9 mouse cellular contexts compared by ENCODE assay signal in genomic region chr4:133309948-133310347, GRCm38 (mm10). TPM values are rescaled to one million over a fixed set of nuclear protein-coding genes. Genes with fewer than 3 reads are reported as not detected.
DNase-seq lines count a peak whose midpoint lies in the region; ATAC-seq and TF ChIP-seq lines count a peak whose summit lies in the region.
"Had no signal": no experiment of that assay in that cellular context is flagged by ENCODE, and none has a peak within 500 bp of the region (broad histone marks: within the 10 kb centered on the region; RNA-seq: fewer than 3 reads in every experiment).

No protein-coding gene starts in this region.

- intact Hi-C loops in gastrocnemius, adult 2 months (cut with DNase I): loop anchor here (1.0 to 5.0 kb wide), 3 partner anchors 34 to 141 kb away; no protein-coding TSS in a partner anchor

- H3K9me3 ChIP-seq in G1E (replicated peaks): no peaks in the 10 kb centered on the region
- no peaks in the 10 kb centered on the region for H3K9me3 ChIP-seq in lung, embryonic 14.5 days (ENCODE audit: low read depth, low read length)
- H3K9me3 ChIP-seq: limb, embryonic 12.5 days had no signal

- WGBS in cerebellum, adult 2 months: 0% methylated on average over 3 of the region's 3 CpGs
- 0% methylated on average over 3 of the region's 3 CpGs for WGBS in lung, embryonic 14.5 days

- TF ChIP-seq CTCF in G1E (IDR thresholded peaks at IDR 0.05; ENCODE audit: low read depth, low read length): peak; percentile 93
- peak; percentile 96 for TF ChIP-seq CTCF in cerebellum, adult 2 months (IDR thresholded peaks at IDR 0.05; ENCODE audit: borderline replicate concordance, insufficient read depth, low read depth, low read length)
- 0 out of 2 replicates have a peak, but pooled peaks have one; percentile 100 for TF ChIP-seq CTCF in gastrocnemius, adult 2 months (IDR thresholded peaks at IDR 0.05)
- TF ChIP-seq CTCF in lung, embryonic 14.5 days (IDR thresholded peaks at IDR 0.05; ENCODE audit: low read depth): peak; percentile 98

- H3K4me3 ChIP-seq in G1E (ENCODE audit: low read depth, low read length): no peak overlapping the region
- H3K4me3 ChIP-seq in cerebellum, adult 2 months (replicated peaks; ENCODE audit: insufficient read depth, low read depth, low read length): no peak overlapping the region
- H3K4me3 ChIP-seq in gastrocnemius, adult 2 months: no peak overlapping the region
- H3K4me3 ChIP-seq in lung, embryonic 14.5 days (ENCODE audit: low read depth, low read length): no peak overlapping the region
- H3K4me3 ChIP-seq: limb, embryonic 12.5 days had no signal

- no peak overlapping the region for H3K9ac ChIP-seq in lung, embryonic 14.5 days
- H3K9ac ChIP-seq: limb, embryonic 12.5 days had no signal

- H3K27ac ChIP-seq in cerebellum, adult 2 months (ENCODE audit: insufficient read depth, low read length): no peak overlapping the region
- no peak overlapping the region for H3K27ac ChIP-seq in gastrocnemius, adult 2 months
- no peak overlapping the region for H3K27ac ChIP-seq in lung, embryonic 14.5 days (ENCODE audit: low read depth)
- H3K27ac ChIP-seq: limb, embryonic 12.5 days had no signal

- H3K4me2 ChIP-seq in lung, embryonic 14.5 days: no peak overlapping the region
- H3K4me2 ChIP-seq: limb, embryonic 12.5 days had no signal

- H3K27me3 ChIP-seq in G1E (ENCODE audit: insufficient read depth, low read length): no peaks in the 10 kb centered on the region
- H3K27me3 ChIP-seq in cerebellum, adult 2 months (ENCODE audit: control insufficient read depth, insufficient read depth, low read length): no peaks in the 10 kb centered on the region
- no peaks in the 10 kb centered on the region for H3K27me3 ChIP-seq in lung, embryonic 14.5 days (ENCODE audit: insufficient read depth, low read length)
- H3K27me3 ChIP-seq: limb, embryonic 12.5 days had no signal

- H3K4me1 ChIP-seq in G1E (ENCODE audit: insufficient read depth, low read depth, low read length): no peaks in the 10 kb centered on the region
- H3K4me1 ChIP-seq in cerebellum, adult 2 months (ENCODE audit: control insufficient read depth, insufficient read depth, low read length): peaks cover 2% of the 10 kb centered on the region; the same call in 1 of the 2 replicates
- no peaks in the 10 kb centered on the region for H3K4me1 ChIP-seq in lung, embryonic 14.5 days (ENCODE audit: insufficient read depth)
- H3K4me1 ChIP-seq: limb, embryonic 12.5 days had no signal

- no peak for TF ChIP-seq POLR2A in cerebellum, adult 2 months (IDR thresholded peaks at IDR 0.05; ENCODE audit: borderline replicate concordance, insufficient read depth, low read length)

- peaks cover 49% of the 10 kb centered on the region for H3K36me3 ChIP-seq in G1E (replicated peaks)
- H3K36me3 ChIP-seq in lung, embryonic 14.5 days (ENCODE audit: insufficient read depth): no peaks in the 10 kb centered on the region

- peak; percentile 78 for DNase-seq in 416B (ENCODE audit: low read depth)
- peak; percentile 54 for DNase-seq in G1E (ENCODE audit: low spot score)
- DNase-seq in cerebellum, adult 2 months: peak; percentile 76 to 90
- peak; percentile 90 for DNase-seq in gastrocnemius, adult 2 months
- peak; percentile 76 to 92 for DNase-seq in kidney, postnatal 36 days
- DNase-seq in lung, embryonic 14.5 days: peak; percentile 93
- peak; percentile 83 for DNase-seq in right cerebral cortex, postnatal 25 days
- peak; percentile 73 to 92 for DNase-seq in urinary bladder, postnatal 4 days (ENCODE audit: low spot score in 2 of 2)

- no peak for ATAC-seq in G1E (ENCODE audit: extremely low read depth, insufficient number of reproducible peaks, low FRiP score, poor library complexity, severe bottlenecking)
- ATAC-seq in lung, embryonic 14.5 days (ENCODE audit: insufficient read depth): no peak

RNA-seq across cellular contexts. Expression of gene Tmem222, which starts 32.4 kb away (rescaled TPM):
- total RNA-seq in G1E (2014; fragmentation: Nextera tagmentation) (33.5 and 34.3 TPM in 2 replicates), G1E (2017) (25.2 and 30.3 TPM in 2 replicates)
- 30.3 and 30.8 TPM in 2 replicates for polyA plus RNA-seq in G1E (2012)
- 152 and 153 TPM in 2 replicates for polyA plus RNA-seq in cerebellum, adult 2 months (2012; rRNA removed)
- 10 to 100 TPM; 21.6 to 25.7 TPM for total RNA-seq in gastrocnemius, adult 2 months (2021)
- 86.5 and 88.1 TPM in 2 replicates for polyA plus RNA-seq in lung, embryonic 14.5 days (2014; fragmentation: Nextera tagmentation; extraction: Ambion mirVana)

RNA-seq across cellular contexts. Expression of gene Wdtc1, which starts 43.3 kb away (rescaled TPM):
- total RNA-seq in G1E (2014; fragmentation: Nextera tagmentation) (24.5 and 32.3 TPM in 2 replicates), G1E (2017) (6.9 and 7.1 TPM in 2 replicates)
- polyA plus RNA-seq in G1E (2012): 53.4 and 61.4 TPM in 2 replicates
- 46.3 and 46.6 TPM in 2 replicates for polyA plus RNA-seq in cerebellum, adult 2 months (2012; rRNA removed)
- 10 to 100 TPM; 86.7 to 93.4 TPM for total RNA-seq in gastrocnemius, adult 2 months (2021)
- polyA plus RNA-seq in lung, embryonic 14.5 days (2014; fragmentation: Nextera tagmentation; extraction: Ambion mirVana): 13.8 and 15.3 TPM in 2 replicates

RNA-seq across cellular contexts. Expression of gene Sytl1, which starts 47.0 kb away (rescaled TPM):
- 1.2 and 2.5 TPM in 2 replicates for total RNA-seq in G1E (2014; fragmentation: Nextera tagmentation)
- total RNA-seq in G1E (2017): 0.05 and 0.35 TPM in 2 replicates
- 1.4 and 1.7 TPM in 2 replicates for polyA plus RNA-seq in G1E (2012)
- polyA plus RNA-seq in cerebellum, adult 2 months (2012; rRNA removed): 0.59 and 0.60 TPM in 2 replicates
- not detected for total RNA-seq in gastrocnemius, adult 2 months (2021)
- polyA plus RNA-seq in lung, embryonic 14.5 days (2014; fragmentation: Nextera tagmentation; extraction: Ambion mirVana): 0.73 and 0.84 TPM in 2 replicates

RNA-seq across cellular contexts. Expression of gene Slc9a1, which starts 59.6 kb away (rescaled TPM):
- 27.3 and 30.2 TPM in 2 replicates for total RNA-seq in G1E (2014; fragmentation: Nextera tagmentation)
- total RNA-seq in G1E (2017): 5.3 and 7.3 TPM in 2 replicates
- polyA plus RNA-seq in G1E (2012): 37.0 and 44.6 TPM in 2 replicates
- polyA plus RNA-seq in cerebellum, adult 2 months (2012; rRNA removed): 47.6 and 49.5 TPM in 2 replicates
- total RNA-seq in gastrocnemius, adult 2 months (2021): 10 to 100 TPM in 1 of 2 experiments, 1 to 10 TPM in 1; 8.1 to 11.7 TPM
- polyA plus RNA-seq in lung, embryonic 14.5 days (2014; fragmentation: Nextera tagmentation; extraction: Ambion mirVana): 8.7 and 9.7 TPM in 2 replicates
